Mouse (Mus musculus) neural tube, embryonic 11.5 days (tissue): ENCODE measurements around the gene Ephb2. TPM values are rescaled to one million over a fixed set of nuclear protein-coding genes. Genes with fewer than 3 reads are reported as not detected.

Experiments
- ATAC-seq: fragments of 200-750 bp; cut with Nextera tagmentation; 2 replicates; pipeline ENCODE4 v1.8.0; 2017; ENCODE audit warnings: moderate number of reproducible peaks, mild to moderate bottlenecking, moderate TSS enrichment, moderate library complexity; ENCODE audit not compliant: insufficient read depth, low FRiP score, low TSS enrichment
- DNase-seq: peaks from one replicate; pipeline ENCODE4 v3.0.0-alpha.2; 2015; ENCODE audit warnings: low spot score
- H3K27ac ChIP-seq: fragments of 300-500 bp; sonication (generic); 2 replicates; pipeline ENCODE4 v1.5.1; 2014; ENCODE audit warnings: low read depth, mild to moderate bottlenecking, low read length
- H3K27me3 ChIP-seq: fragments of 300-500 bp; sonication (generic); 2 replicates; pipeline ENCODE4 v1.6.1; 2014; ENCODE audit warnings: mild to moderate bottlenecking, low read length, mixed read lengths; ENCODE audit not compliant: control insufficient read depth, insufficient read depth
- H3K36me3 ChIP-seq: fragments of 300-500 bp; sonication (generic); 2 replicates; pipeline ENCODE4 v1.6.1; 2014; ENCODE audit warnings: mild to moderate bottlenecking, low read length, moderate library complexity, mixed read lengths; ENCODE audit not compliant: control insufficient read depth, insufficient read depth
- H3K4me1 ChIP-seq: fragments of 300-500 bp; sonication (generic); 2 replicates; pipeline ENCODE4 v1.6.1; 2014; ENCODE audit warnings: low read length, mixed read lengths; ENCODE audit not compliant: control insufficient read depth, insufficient read depth
- H3K4me2 ChIP-seq: fragments of 300-500 bp; sonication (generic); 2 replicates; pipeline ENCODE4 v1.6.1; 2014; ENCODE audit warnings: low read depth, mild to moderate bottlenecking, moderate library complexity
- H3K4me3 ChIP-seq: fragments of 300-500 bp; sonication (generic); 2 replicates; pipeline ENCODE4 v1.5.1; 2014; ENCODE audit warnings: low read depth, low read length
- H3K9ac ChIP-seq: fragments of 300-500 bp; sonication (generic); 2 replicates; pipeline ENCODE4 v1.6.1; 2014; ENCODE audit warnings: mild to moderate bottlenecking, low read length
- H3K9me3 ChIP-seq: fragments of 300-500 bp; sonication (generic); 2 replicates; pipeline ENCODE4 v1.6.1; 2016; ENCODE audit warnings: low read length; ENCODE audit not compliant: control insufficient read depth
- WGBS: fragments of 180-500 bp; shearing (Covaris S2); extraction: QIAGEN DNeasy Blood & Tissue Kit; methylation state at CpG from one replicate; pipeline ENCODE4 v1.1.7; 2014; 5-methylcytosine and 5-hydroxymethylcytosine counted together
- polyA plus RNA-seq: library from polyadenylated mRNA; unstranded; fragments of >200 nt; fragmentation: Nextera tagmentation; extraction: Ambion mirVana; gene quantifications from 2 replicates; pipeline ENCODE4 v1.2.1, GENCODE M21; 2014

Gene Ephb2
- polyA plus RNA-seq, 1 experiment from 2014 or later = 20.4 TPM

DNA sequence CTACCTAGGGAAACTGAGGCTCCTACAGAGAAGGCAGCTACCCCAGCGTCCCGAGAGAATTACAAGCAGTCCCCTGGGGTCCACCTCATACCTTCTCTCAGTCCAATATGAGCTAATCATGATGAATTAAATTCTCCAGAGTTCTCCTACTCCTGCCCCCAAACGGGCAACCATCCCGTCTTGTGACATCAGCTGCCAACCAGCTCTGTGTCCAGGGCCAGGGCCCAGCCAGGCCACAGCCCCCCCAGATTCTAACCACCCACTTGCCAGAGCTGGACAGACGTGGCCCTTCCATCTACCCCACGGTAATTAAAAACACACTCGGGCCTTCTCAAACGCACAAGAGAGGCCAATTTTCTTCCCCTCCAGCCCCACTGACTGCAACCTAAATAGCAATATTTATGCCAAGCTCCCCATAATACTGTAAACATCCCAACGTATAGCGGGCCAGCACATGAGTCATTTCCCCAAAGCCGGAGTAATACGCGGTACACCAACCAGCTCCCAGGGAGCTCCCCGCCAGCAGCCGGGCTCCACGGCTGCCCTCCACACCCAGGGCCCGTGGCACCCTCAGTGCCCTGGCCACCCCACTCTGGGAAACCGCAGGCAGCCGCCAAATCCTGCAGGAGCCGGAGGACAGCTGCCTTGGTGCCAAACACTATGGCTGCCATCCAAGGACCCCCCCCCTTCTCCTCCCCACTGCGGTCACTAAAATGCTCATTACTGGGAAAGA is 2.0 kb downstream of the Ephb2 start:
- H3K9me3 ChIP-seq = no peaks in the 10 kb centered on the region
- peak overlapping the region; percentile 97 for H3K4me3 ChIP-seq
- ATAC-seq (no peak), DNase-seq (no peak)
- peak overlapping the region; percentile 97 for H3K9ac ChIP-seq
- H3K27me3 ChIP-seq = no peaks in the 10 kb centered on the region
- H3K4me2 ChIP-seq = peak overlapping the region; percentile 94
- peaks cover 50% of the 10 kb centered on the region for H3K4me1 ChIP-seq
- 73% methylated on average over 21 of the region's 21 CpGs for WGBS
- no peak overlapping the region for H3K27ac ChIP-seq
- H3K36me3 ChIP-seq = no peaks in the 10 kb centered on the region

DNA sequence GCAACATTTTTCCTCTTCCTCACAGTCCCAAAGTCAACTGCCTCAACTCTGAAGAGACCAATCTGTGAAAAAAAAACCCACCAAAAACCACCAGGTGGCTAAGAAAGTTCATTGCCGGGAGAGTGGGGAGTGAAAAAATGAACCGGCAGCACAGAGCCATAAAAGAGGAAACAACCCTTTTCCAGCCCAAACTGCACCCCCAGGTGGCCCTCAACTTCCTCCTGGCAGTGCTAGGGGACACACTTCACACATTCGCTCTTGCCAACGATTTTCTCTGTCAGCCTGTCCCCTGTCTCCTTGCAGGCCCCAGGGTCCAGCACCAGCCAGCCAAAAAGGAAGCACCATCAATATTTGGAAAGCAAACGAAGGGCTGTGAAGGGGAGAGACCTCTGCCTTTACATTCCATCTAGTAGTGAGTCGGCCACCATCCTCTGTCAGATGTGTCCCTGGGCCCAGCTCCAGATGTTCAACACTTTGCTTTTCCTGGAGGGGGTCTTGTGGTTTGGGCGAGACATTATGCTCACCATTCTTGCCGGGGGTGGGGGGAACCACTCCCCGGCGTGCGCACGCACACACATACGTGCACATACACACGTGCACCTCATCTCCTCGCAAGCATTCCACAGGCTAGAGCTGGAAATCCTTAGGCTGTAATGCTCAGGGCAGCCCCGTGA is 3.1 kb downstream of the Ephb2 start:
- no peak overlapping the region for H3K9ac ChIP-seq
- no peak overlapping the region for H3K27ac ChIP-seq
- 68% methylated on average over 16 of the region's 16 CpGs for WGBS
- ATAC-seq = no peak
- no peak for DNase-seq
- H3K9me3 ChIP-seq = no peaks in the 10 kb centered on the region
- H3K4me1 ChIP-seq = peaks cover 50% of the 10 kb centered on the region
- H3K4me2 ChIP-seq = no peak overlapping the region; the same call in 1 of the 2 replicates
- H3K36me3 ChIP-seq = no peaks in the 10 kb centered on the region
- no peaks in the 10 kb centered on the region for H3K27me3 ChIP-seq
- H3K4me3 ChIP-seq = no peak overlapping the region

DNA sequence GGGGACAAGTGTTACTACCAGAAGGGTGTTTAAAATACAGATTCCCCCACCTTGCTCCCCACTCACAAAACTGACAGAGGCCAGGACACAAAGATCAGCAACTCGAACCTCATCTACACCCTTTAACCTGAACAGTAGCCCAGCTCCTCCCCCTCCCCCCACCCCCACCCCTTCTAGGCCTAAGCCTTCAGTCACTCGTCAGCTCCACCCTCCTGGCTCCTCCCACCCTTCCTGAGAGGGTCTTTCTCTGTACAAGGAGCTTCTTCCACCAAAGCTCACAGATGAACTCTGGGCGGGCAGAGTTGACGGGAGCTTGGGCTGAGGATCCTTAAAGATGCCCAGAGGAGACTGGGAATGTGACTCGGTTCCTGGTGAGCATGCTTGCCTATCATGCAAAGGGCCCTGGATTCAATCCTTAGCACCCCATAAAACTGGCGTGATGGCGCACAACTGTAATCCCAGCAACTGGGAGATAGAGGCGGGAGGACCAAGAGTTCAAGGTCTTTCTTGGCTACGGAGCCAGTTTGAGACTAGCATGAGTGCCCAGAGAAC is 5.4 kb downstream of the Ephb2 start:
- WGBS = 32% methylated on average over 9 of the region's 9 CpGs
- no peak for DNase-seq
- Histone ChIP-seq H3K27ac (no peak overlapping the region), H3K27me3 (no peaks in the 10 kb centered on the region), H3K9ac (no peak overlapping the region; the same call in none of the 2 replicates), H3K4me2 (no peak overlapping the region), H3K4me3 (no peak overlapping the region), H3K36me3 (no peaks in the 10 kb centered on the region), H3K4me1 (peaks cover 44% of the 10 kb centered on the region), H3K9me3 (no peaks in the 10 kb centered on the region)
- no peak for ATAC-seq

GRCm38 (mm10) chr4:136829837-136830236 is 6.0 kb downstream of the Ephb2 start:
- H3K36me3 ChIP-seq = no peaks in the 10 kb centered on the region
- H3K9ac ChIP-seq = no peak overlapping the region
- no peak overlapping the region for H3K27ac ChIP-seq
- H3K9me3 ChIP-seq = no peaks in the 10 kb centered on the region
- DNase-seq = no peak
- H3K4me3 ChIP-seq = no peak overlapping the region
- no peaks in the 10 kb centered on the region for H3K27me3 ChIP-seq
- no peak for ATAC-seq
- 5% methylated on average over 9 of the region's 9 CpGs for WGBS
- H3K4me2 ChIP-seq = no peak overlapping the region
- peaks cover 43% of the 10 kb centered on the region for H3K4me1 ChIP-seq

DNA sequence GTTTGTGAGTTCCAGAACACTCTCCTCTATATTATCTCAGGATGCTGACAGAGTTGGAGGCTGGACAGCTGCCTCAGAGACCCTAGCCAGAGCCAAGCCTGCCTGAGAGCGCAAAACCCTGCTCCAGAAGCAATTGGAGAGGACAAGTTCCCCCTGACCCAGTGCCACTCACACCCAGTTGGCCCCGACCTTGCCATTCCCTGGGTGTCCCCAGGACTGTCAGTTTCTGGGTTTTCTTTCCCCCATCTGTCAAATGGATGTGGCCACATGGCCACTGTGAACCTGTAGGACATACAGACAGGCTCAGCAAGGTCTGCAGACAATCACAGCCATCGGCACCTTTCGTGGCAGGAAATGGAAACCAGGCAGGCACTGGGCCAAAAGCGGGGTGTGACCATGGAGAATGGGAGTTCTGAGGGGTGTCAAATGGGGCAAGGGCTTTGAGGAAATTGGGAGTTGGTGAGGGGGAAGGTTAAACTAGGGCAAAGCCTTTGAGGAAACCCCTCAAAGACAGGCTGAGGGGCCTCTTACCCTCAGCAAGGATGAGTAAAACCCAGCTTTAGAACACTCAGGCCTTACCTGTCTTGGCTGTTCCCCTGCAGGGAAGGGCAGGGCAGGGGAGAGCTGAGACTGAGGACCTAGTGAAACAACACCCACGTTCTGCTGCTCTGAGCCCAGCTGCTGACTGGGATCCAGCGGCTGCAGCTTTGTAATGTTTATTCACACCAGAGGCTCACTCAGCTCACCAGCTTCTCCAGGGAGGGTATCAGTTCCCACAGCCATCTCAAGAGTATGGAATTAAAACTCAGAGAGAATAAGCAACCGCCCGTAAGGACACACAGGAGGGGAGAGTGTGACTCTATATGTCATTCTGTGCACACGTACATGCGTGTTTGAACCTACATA is 6.9 kb downstream of the Ephb2 start:
- H3K9me3 ChIP-seq = no peaks in the 10 kb centered on the region
- no peak overlapping the region for H3K27ac ChIP-seq
- no peak overlapping the region for H3K4me3 ChIP-seq
- no peak for ATAC-seq
- no peaks in the 10 kb centered on the region for H3K27me3 ChIP-seq
- no peaks in the 10 kb centered on the region for H3K36me3 ChIP-seq
- no peak for DNase-seq
- 46% methylated on average over 11 of the region's 11 CpGs for WGBS
- peaks cover 34% of the 10 kb centered on the region for H3K4me1 ChIP-seq
- no peak overlapping the region for H3K4me2 ChIP-seq
- no peak overlapping the region for H3K9ac ChIP-seq

DNA sequence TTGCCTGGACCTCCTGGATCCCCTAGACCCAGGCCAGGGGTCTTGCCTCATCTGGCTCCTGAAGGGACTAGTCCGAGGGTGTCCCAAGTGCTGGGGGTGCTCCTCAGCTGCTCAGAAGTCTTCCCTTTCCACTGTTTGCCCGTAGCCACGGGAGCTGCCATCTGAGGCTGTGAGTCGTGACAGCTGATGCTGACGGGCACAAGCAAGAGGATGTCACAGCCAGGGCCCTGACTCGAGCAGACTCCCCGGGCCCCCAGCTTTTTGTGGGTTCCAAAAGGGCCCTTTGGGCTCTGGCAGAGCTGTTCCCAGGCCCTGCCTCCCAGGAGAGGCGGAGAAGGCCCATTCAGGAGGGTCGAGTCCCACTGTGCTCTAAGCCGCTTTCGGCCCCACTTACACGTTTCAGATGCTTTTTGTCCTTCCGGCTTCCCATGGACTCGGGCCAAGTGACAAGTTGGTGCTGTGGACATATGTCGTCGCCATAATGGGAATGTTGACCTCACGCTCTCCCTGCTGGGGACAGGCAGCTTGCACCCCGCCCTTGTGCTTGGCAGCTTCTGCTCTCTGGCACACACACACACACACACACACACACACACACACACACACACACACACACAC is 10.7 kb downstream of the Ephb2 start:
- DNase-seq = no peak
- WGBS = 77% methylated on average over 18 of the region's 18 CpGs
- Histone ChIP-seq H3K4me3 (no peak overlapping the region), H3K36me3 (no peaks in the 10 kb centered on the region), H3K9ac (no peak overlapping the region), H3K9me3 (no peaks in the 10 kb centered on the region), H3K4me2 (no peak overlapping the region), H3K4me1 (peaks cover 22% of the 10 kb centered on the region), H3K27me3 (no peaks in the 10 kb centered on the region), H3K27ac (no peak overlapping the region)
- no peak for ATAC-seq

GRCm38 (mm10) chr4:136820069-136820522 is 15.7 kb downstream of the Ephb2 start:
- peak; percentile 62 for DNase-seq

DNA sequence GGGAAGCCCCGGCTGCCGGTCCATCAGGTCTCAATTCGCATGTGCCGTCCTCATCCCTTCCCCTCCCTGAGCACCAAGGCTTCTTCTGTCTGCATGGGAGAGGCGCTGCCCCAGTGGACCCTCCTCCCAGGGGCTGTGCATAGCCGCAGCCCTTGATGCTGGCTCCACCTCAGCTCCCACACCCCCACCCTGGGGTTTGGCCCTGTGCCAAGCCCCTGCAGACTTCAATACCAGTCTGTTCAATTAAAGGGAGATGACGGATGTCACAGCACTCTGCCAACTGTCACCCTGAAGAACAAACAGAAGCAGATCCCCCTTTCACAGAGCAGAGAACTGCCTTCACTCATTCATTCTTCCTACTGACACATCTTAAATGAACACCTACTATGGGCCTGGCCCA is 19.1 kb downstream of the Ephb2 start:
- peaks cover 39% of the 10 kb centered on the region for H3K4me1 ChIP-seq
- ATAC-seq (peak; percentile 58), DNase-seq (peak; percentile 81)
- no peak overlapping the region for H3K4me3 ChIP-seq
- H3K27ac ChIP-seq = no peak overlapping the region
- H3K9ac ChIP-seq = no peak overlapping the region
- no peaks in the 10 kb centered on the region for H3K36me3 ChIP-seq
- H3K9me3 ChIP-seq = no peaks in the 10 kb centered on the region
- H3K27me3 ChIP-seq = no peaks in the 10 kb centered on the region
- WGBS = 36% methylated on average over 7 of the region's 7 CpGs
- H3K4me2 ChIP-seq = no peak overlapping the region

More at GRCm38 (mm10) chr4:136820069-136820522, 15.7 kb downstream of the Ephb2 start:
- Histone ChIP-seq H3K4me3 (no peak overlapping the region), H3K9me3 (no peaks in the 10 kb centered on the region), H3K36me3 (no peaks in the 10 kb centered on the region), H3K27ac (peak overlapping the region; percentile 82), H3K4me2 (no peak overlapping the region), H3K4me1 (peaks cover 33% of the 10 kb centered on the region), H3K9ac (peak overlapping the region; percentile 32), H3K27me3 (no peaks in the 10 kb centered on the region)
- WGBS = 11% methylated on average over 10 of the region's 10 CpGs
- peak; percentile 64 for ATAC-seq
